Mouse (Mus musculus): ENCODE data around the gene Vmn1r40.

- TF ChIP-seq CTCF (IDR thresholded peaks at IDR 0.05; ENCODE audit: borderline replicate concordance, control insufficient read depth, extremely low read depth, insufficient read depth, low read length, poor library complexity), result no peak
- TF ChIP-seq POLR2A (IDR thresholded peaks at IDR 0.05; ENCODE audit: control insufficient read depth, extremely low read depth, insufficient read depth, low read length, poor library complexity), result no peak
These were observed 46.9 kb upstream of the Vmn1r40 start for GRCm38 (mm10) chr6:89660490-89660889.

All from thymus, adult 2 months (tissue).